Mouse (Mus musculus): Measurements from ENCODE around the gene Tiparp.

GRCm38 (mm10) chr3:65488556-65489244, 39.5 kb upstream of the Tiparp start:
- TF ChIP-seq CTCF (IDR thresholded peaks at IDR 0.05; ENCODE audit: insufficient read depth, low read depth, low read length) (no peak), POLR2A (IDR thresholded peaks at IDR 0.05; ENCODE audit: insufficient read depth, low read depth, low read length) (no peak)

Measured in olfactory bulb, adult 2 months (tissue).